Mouse (Mus musculus): Measurements from ENCODE around the gene Kctd11. TPM values are rescaled to one million over a fixed set of nuclear protein-coding genes. Genes with fewer than 3 reads are reported as not detected.

The Kctd11 gene
- total and polyA plus RNA-seq, 3 experiments: 1.8 to 3.9 (median 2.1) TPM

GRCm38 (mm10) chr11:69909174-69909573 is 28.0 kb upstream of the Kctd11 start:
- dilution Hi-C loops (cut with MboI; ENCODE audit: extremely low pct_ligation_motif_present, extremely low pct_unique_long_range_greater_than_20kb, low sequenced_read_pairs): no loop called here
- Histone ChIP-seq H3K4me1 (ENCODE audit: control insufficient read depth in 1 of 2, insufficient read depth in 2 of 2) (peaks cover 7 to 10% of the 10 kb centered on the region in 2 experiments; a peak in 3 of 4 replicates), H3K36me3 (replicated peaks in 1 of 2; ENCODE audit: control insufficient read depth in 1 of 2, insufficient read depth in 1 of 2, low read length in 1 of 2) (peaks cover 85 to 90% of the 10 kb centered on the region in 2 experiments), H3K9me3 (replicated peaks; ENCODE audit: low read length) (no peaks in the 10 kb centered on the region), H3K4me2 (ENCODE audit: insufficient read depth, low read depth, poor library complexity, severe bottlenecking) (no peak overlapping the region), H3K27ac (ENCODE audit: insufficient read depth, low read depth) (no peak overlapping the region), H3K79me2 (replicated peaks; ENCODE audit: control insufficient read depth, extremely low read depth, insufficient read depth, poor library complexity, severe bottlenecking) (no peaks in the 10 kb centered on the region), H3K9ac (ENCODE audit: insufficient read depth, low read depth) (no peak overlapping the region), H3K4me3 (replicated peaks in 1 of 3; ENCODE audit: low read depth in 2 of 3, low read length in 2 of 3, poor library complexity in 1 of 3) (no peak overlapping the region), H3K27me3 (replicated peaks) (no peaks in the 10 kb centered on the region)
- no peak for DNase-seq (ENCODE audit: extremely low read depth)
- TF ChIP-seq RAD21 (IDR thresholded peaks at IDR 0.05; ENCODE audit: low read depth, low read length) (no peak), ZNF384 (IDR thresholded peaks at IDR 0.05; ENCODE audit: low read depth, low read length) (no peak), JUN (IDR thresholded peaks at IDR 0.05; ENCODE audit: insufficient read depth, low read depth, low read length) (no peak), KAT2A (IDR thresholded peaks at IDR 0.05; ENCODE audit: insufficient replicate concordance, low read length) (no peak), ZMIZ1 (IDR thresholded peaks at IDR 0.05; ENCODE audit: low read depth, low read length) (no peak), JUND (conservative IDR thresholded peaks at IDR 0.05; ENCODE audit: low read depth, low read length) (no peak), MAFK (IDR thresholded peaks at IDR 0.05; ENCODE audit: insufficient replicate concordance, low read length) (no peak), MAX (IDR thresholded peaks at IDR 0.05; ENCODE audit: low read length) (no peak), POLR2AphosphoS2 (IDR thresholded peaks at IDR 0.05; ENCODE audit: low read depth, low read length) (no peak)
- in situ Hi-C loops (cut with MboI; ENCODE audit: low pct_ligation_motif_present, low pct_unique_long_range_greater_than_20kb, low sequenced_read_pairs): no loop called here

GRCm38 (mm10) chr11:69908645-69909044 is 27.4 kb upstream of the Kctd11 start:
- H3K27ac ChIP-seq (ENCODE audit: insufficient read depth, low read depth): no peak overlapping the region

GRCm38 (mm10) chr11:69904311-69904710 is 23.1 kb upstream of the Kctd11 start:
- H3K27me3 ChIP-seq (replicated peaks): no peaks in the 10 kb centered on the region
- peaks cover 58 to 61% of the 10 kb centered on the region in 2 experiments for H3K36me3 ChIP-seq (replicated peaks in 1 of 2; ENCODE audit: control insufficient read depth in 1 of 2, insufficient read depth in 1 of 2, low read length in 1 of 2)
- in situ Hi-C loops (cut with MboI; ENCODE audit: low pct_ligation_motif_present, low pct_unique_long_range_greater_than_20kb, low sequenced_read_pairs): no loop called here
- H3K4me3 ChIP-seq (replicated peaks in 1 of 3; ENCODE audit: low read depth in 2 of 3, low read length in 2 of 3, poor library complexity in 1 of 3): no peak overlapping the region
- no peak overlapping the region for H3K9ac ChIP-seq (ENCODE audit: insufficient read depth, low read depth)
- H3K27ac ChIP-seq (ENCODE audit: insufficient read depth, low read depth): no peak overlapping the region
- TF ChIP-seq POLR2AphosphoS2 (IDR thresholded peaks at IDR 0.05; ENCODE audit: low read depth, low read length): no peak
- no peak for TF ChIP-seq GABPA (IDR thresholded peaks at IDR 0.05; ENCODE audit: insufficient replicate concordance, low read depth, low read length)
- no peak for TF ChIP-seq MAX (IDR thresholded peaks at IDR 0.05; ENCODE audit: low read length)
- no peak for TF ChIP-seq SMC3 (IDR thresholded peaks at IDR 0.05; ENCODE audit: low read depth, low read length)
- TF ChIP-seq MXI1 (IDR thresholded peaks at IDR 0.05; ENCODE audit: low read depth, low read length): no peak
- no peak for TF ChIP-seq ZMIZ1 (IDR thresholded peaks at IDR 0.05; ENCODE audit: low read depth, low read length)
- TF ChIP-seq MAZ (IDR thresholded peaks at IDR 0.05; ENCODE audit: low read depth, low read length): no peak
- no peak for TF ChIP-seq RCOR1 (conservative IDR thresholded peaks at IDR 0.05; ENCODE audit: low read depth, low read length)
- TF ChIP-seq ZKSCAN1 (IDR thresholded peaks at IDR 0.05; ENCODE audit: borderline replicate concordance, low read depth, low read length): no peak
- DNase-seq (ENCODE audit: extremely low read depth): no peak
- dilution Hi-C loops (cut with MboI; ENCODE audit: extremely low pct_ligation_motif_present, extremely low pct_unique_long_range_greater_than_20kb, low sequenced_read_pairs): no loop called here
- peaks cover 7 to 21% of the 10 kb centered on the region in 2 experiments for H3K4me1 ChIP-seq (ENCODE audit: control insufficient read depth in 1 of 2, insufficient read depth in 2 of 2)
- H3K9me3 ChIP-seq (replicated peaks; ENCODE audit: low read length): no peaks in the 10 kb centered on the region
- peaks cover 10% of the 10 kb centered on the region for H3K79me2 ChIP-seq (replicated peaks; ENCODE audit: control insufficient read depth, extremely low read depth, insufficient read depth, poor library complexity, severe bottlenecking)
- no peak overlapping the region for H3K4me2 ChIP-seq (ENCODE audit: insufficient read depth, low read depth, poor library complexity, severe bottlenecking)

More at GRCm38 (mm10) chr11:69908645-69909044, 27.4 kb upstream of the Kctd11 start:
- no peak for TF ChIP-seq POLR2AphosphoS2 (IDR thresholded peaks at IDR 0.05; ENCODE audit: low read depth, low read length)
- no peak for TF ChIP-seq PAX5 (IDR thresholded peaks at IDR 0.05; ENCODE audit: low read length)
- no peak for TF ChIP-seq JUN (IDR thresholded peaks at IDR 0.05; ENCODE audit: insufficient read depth, low read depth, low read length)
- no peak for TF ChIP-seq HCFC1 (IDR thresholded peaks at IDR 0.05; ENCODE audit: low read depth, low read length)
- no peak for TF ChIP-seq TBP (conservative IDR thresholded peaks at IDR 0.05; ENCODE audit: low read depth, low read length)
- TF ChIP-seq MYC (IDR thresholded peaks at IDR 0.05; ENCODE audit: low read depth, low read length): no peak
- TF ChIP-seq MAX (IDR thresholded peaks at IDR 0.05; ENCODE audit: low read length): no peak
- DNase-seq (ENCODE audit: extremely low read depth): no peak
- no peak overlapping the region for H3K4me3 ChIP-seq (replicated peaks in 1 of 3; ENCODE audit: low read depth in 2 of 3, low read length in 2 of 3, poor library complexity in 1 of 3)
- no peaks in the 10 kb centered on the region for H3K79me2 ChIP-seq (replicated peaks; ENCODE audit: control insufficient read depth, extremely low read depth, insufficient read depth, poor library complexity, severe bottlenecking)
- dilution Hi-C loops (cut with MboI; ENCODE audit: extremely low pct_ligation_motif_present, extremely low pct_unique_long_range_greater_than_20kb, low sequenced_read_pairs) (no loop called here), in situ Hi-C loops (cut with MboI; ENCODE audit: low pct_ligation_motif_present, low pct_unique_long_range_greater_than_20kb, low sequenced_read_pairs) (no loop called here)
- no peaks in the 10 kb centered on the region for H3K27me3 ChIP-seq (replicated peaks)
- peaks cover 90 to 94% of the 10 kb centered on the region in 2 experiments for H3K36me3 ChIP-seq (replicated peaks in 1 of 2; ENCODE audit: control insufficient read depth in 1 of 2, insufficient read depth in 1 of 2, low read length in 1 of 2)
- H3K9me3 ChIP-seq (replicated peaks; ENCODE audit: low read length): no peaks in the 10 kb centered on the region
- no peak overlapping the region for H3K4me2 ChIP-seq (ENCODE audit: insufficient read depth, low read depth, poor library complexity, severe bottlenecking)
- peaks cover 7 to 10% of the 10 kb centered on the region in 2 experiments; a peak in 3 of 4 replicates for H3K4me1 ChIP-seq (ENCODE audit: control insufficient read depth in 1 of 2, insufficient read depth in 2 of 2)
- no peak overlapping the region for H3K9ac ChIP-seq (ENCODE audit: insufficient read depth, low read depth)
